Mouse (Mus musculus): Measurements from ENCODE around the gene Klf6.

Gene Klf6

DNA sequence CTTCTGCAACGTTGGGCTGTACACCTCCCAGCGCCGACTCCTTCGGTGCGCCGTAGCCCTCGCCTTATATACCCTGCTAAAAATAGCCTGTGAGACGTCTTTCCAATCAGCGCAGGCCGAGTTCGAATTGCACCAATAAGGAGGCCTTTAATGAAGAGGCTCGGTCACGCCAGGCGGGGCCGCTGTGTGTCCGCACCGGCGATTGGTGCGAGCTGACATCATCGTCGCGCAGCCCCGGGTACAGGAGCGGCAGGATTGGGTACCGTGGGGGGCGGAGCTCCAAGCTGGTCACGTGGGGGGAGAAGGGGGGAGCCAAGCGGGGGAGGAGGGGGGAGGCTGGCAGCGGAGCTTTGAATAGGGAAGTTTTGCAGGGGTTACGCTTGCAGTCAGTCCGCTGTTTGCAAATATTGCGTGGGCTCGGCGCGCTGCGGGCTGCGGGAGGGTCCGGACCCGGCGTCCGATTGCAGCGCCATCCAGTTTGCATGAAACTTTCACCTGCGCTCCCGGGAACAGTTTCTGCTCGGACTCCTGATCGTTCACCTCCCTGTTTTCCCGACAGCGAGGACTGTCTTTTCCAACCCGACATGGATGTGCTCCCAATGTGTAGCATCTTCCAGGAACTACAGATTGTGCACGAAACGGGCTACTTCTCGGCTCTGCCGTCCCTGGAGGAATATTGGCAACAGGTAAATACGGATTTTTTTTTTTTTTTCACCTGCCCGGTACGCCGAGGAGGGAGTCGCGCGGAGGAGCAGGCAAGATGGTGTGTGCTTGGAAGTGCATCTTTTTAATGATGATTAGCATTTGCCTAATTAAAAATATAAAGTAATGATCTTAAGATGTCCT lies at the start of gene Klf6:
Klf6 (plus strand) TSS at position 326 of the 846 bp plus-strand sequence.
- peak; percentile 100 for DNase-seq (ENCODE audit: low spot score in 2 of 2)

DNA sequence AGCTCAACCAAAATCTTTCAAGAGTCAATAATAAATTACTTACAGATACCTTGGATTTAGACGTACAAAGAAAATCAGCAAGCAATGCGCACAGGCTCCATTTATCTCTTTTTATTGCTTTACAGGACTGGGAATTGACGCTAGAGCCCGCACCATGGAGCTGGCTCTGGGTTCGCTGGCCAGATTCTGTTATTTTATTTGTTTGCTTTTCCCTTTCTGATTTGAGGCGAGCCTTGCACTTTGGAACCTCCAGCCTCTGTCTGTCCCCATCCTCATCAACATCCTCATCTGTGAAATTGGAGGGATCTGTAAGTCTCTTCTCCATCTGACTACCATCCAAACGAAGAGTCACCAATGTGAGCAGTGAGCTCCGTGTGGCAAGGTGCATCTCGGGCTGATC lies 47.8 kb upstream of the Klf6 start:
- no peak for DNase-seq (ENCODE audit: low spot score in 2 of 2)

DNA sequence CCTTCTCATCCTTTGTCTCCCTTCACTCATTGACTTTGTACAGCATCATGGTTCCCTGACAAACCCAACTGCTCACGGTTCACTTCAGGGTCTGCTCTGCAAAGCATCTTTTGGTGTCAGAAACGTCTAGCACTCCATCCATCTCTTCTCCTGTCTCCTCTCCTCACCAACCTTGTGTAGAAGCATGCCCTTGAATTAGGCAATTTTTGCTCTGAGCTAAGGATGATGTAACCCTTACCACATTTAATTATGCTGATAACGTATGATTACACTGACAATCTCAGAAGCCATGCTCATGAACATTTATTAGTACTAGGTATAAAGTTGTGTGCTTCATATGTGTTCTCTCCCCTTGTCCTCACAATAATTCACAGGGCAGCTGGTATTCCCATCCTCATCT lies 44.0 kb upstream of the Klf6 start:
- DNase-seq (ENCODE audit: low spot score in 2 of 2) = no peak

DNA sequence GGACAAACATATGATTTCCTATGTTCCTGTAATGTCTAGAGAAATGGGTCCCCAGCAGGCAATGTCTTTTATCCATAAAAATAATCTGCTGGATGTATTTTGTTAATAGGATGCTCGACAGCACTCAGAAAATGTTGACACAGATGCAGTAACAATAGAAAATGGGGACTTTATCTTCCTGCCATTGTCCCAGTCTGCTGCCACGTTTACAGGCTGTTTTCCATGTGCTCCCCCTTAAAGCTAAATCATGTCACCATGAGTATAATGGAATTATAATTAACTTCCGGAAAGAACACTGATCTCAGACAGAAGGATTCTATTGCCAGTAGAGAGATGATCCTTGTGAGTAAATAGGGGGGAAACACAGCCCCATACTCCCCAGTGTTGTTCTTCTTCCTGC lies 42.1 kb upstream of the Klf6 start:
- DNase-seq (ENCODE audit: low spot score in 2 of 2) = no peak

DNA sequence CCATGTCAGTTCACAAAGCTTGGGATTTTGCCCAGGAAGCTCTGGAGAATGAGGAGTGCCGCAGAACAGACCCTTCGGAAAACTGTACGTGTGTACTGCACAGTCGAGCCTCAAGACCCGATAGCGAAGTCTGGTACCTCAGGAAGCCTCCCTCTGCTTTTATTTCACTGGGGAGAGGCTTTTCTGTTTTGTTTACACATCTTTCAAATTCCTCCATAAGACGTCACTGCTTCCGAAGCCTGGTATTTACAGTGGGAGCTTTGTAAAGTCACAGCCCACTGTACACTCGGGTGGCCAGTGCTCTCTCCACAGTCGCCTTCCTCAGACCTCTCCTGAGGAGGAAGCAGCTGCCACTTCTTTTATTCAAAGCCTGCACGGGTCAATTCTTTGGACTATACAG lies 38.7 kb upstream of the Klf6 start:
- DNase-seq (ENCODE audit: low spot score in 2 of 2) = no peak

DNA sequence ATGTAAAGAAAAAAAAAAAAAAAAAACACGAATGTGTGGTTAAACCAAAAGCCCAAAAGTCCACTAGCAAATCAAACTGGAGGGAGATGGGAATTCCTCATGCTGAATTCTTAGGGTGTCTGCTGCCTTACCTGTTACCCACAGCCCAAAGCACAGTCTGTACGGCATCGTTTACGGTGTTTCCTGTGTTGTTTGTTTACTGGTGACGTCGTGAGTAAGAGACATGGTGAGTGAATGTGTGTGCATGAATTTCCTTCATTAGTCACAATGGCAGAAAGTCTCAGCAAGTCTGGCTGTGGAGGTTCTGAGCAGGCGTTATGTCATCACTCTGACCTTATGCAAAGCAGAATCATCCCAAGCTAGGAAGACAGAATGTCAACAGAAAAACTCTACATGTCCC lies 38.1 kb upstream of the Klf6 start:
- DNase-seq (ENCODE audit: low spot score in 2 of 2) = no peak

DNA sequence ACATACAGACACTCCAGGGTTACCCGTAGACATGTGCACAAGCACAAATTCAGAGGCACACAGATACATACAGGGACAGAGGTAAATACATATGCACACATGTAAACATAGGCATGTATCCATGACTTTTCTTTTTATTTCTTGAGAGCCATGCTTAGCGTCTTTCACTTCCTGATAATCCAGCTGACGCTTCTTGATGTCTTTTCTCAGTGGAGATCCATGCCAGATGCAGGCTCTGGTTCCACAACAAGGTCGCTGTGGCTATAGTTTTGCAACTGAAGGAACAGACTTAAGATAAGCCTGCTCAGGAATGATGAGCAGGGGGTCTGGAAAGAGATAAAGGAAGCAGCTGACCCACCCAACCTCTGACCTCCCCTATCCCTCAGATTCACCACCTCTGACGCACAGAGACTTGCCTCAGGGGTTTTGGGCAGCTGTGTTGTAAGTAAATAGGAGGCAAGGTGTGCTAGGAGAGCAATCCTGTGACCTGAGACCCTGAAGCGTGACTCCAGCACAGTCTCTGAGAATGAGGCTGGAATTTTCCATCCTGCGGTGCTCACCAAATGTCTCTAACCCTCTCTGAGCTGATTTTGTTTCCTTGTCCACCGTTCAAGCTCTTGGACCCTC lies 37.0 kb upstream of the Klf6 start:
- no peak for DNase-seq (ENCODE audit: low spot score in 2 of 2)

DNA sequence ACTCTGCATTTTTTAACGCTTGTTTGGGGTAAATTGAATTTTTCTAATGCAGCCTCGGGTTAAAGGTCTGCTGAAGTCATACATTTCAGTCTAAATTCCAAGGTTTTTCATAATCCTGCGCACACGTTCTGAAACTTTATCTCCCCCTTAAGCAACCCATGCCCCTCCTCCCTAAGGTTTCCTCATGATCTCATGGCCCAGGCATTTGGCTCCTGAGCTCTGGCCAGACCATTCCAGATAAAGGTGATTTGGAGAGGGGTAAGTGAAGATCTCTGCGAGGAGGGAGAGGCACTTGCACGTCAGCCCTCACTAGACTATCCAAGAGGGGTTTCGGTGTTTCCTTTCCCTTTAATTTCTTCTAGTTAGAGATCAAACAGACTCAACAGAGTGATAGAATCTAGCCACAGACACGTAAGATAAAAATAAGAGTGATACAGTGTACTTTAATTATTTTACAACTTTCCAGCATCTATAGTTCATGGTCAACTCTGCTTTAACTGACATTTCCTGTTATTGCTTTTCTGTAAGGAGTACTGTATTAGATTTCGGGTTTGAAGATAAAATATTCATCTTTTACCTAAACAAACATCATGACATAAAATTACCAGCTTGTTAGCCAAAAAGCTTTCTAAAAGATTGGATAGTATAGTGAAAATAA lies 35.0 kb upstream of the Klf6 start:
- no peak for DNase-seq (ENCODE audit: low spot score in 2 of 2)

DNA sequence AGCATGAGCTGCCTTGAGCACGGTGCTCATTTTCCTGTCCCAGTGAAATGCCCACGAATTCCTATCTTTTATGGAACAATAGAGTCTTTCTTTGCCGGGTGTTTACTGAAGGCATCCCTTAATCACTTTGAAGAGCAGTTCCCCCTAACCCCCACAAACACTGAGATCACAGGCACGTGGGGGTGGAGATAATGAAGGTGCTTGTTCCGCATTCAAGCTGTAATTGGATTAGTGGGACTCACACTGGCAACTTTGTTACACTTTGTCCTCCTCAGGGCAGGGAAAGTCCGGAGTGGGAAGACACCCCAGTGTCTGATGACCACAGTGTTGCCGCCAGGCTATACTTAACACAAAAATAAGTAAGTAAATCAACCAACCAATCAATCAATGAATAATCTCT lies 29.3 kb upstream of the Klf6 start:
- no peak for DNase-seq (ENCODE audit: low spot score in 2 of 2)

DNA sequence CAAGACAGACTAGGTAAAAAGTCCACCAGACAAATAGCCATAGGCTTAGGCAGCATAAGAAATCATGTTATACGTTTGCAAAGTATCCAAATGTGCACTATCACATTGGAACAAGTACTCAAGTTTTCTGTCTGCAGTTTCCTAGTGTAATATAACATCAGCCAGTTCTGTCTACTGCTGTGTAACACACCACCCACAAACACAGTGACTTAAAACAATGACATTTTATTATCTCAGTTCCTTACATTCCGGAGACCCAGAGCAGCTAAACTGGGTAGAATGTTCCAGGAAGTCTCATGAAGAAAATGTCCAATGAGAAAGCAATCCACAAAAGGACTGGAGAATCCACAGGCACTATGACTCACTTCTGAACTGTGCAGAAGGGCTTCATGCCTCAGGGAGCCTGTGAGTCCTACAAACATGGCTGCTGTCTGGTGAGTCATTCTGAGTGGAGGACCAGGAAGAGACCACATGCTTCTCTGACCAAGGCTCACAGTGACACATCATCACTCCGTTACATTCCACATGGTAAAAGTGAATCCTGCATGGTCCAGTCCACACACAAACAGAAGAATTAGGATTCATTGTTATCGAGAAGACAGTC lies 24.0 kb upstream of the Klf6 start:
- no peak for DNase-seq (ENCODE audit: low spot score in 2 of 2)

DNA sequence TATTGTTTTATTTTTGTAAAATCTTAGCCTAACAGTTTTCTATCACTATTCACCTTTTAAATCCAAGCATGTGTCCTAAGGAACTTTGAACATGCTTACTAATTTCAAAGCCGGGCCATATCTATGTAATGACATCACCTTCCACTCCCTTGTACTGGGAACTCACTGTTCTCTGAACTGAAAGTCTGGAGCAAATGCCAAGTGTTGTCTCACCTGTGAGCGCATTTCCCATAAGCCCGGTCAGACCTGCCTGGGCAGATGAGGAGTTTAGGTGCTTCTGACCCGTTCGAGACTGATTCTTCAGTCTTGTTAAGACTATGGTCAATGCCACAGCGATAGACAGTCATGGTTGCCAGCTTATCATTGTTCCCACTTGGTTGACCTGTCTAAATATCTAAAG lies 19.9 kb upstream of the Klf6 start:
- DNase-seq (ENCODE audit: low spot score in 2 of 2) = no peak

DNA sequence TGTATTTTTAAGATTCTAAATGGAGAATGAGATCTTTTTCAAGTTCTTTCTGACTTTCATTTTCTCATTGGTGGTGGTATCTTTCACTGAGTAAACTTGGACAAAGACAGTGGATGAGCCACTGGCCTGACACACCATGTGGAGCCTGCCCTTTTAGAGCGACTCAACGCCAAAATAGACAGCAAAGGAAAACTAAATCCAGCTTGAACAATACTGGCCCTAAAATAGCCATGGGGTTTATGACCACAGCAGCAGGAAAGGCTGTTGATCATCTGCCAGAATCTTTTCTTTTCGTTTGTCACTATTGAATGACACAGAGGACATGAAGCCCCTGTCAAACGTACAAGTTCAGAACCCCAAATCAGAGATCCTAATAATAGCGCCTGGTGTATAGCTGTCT lies 18.4 kb upstream of the Klf6 start:
- no peak for DNase-seq (ENCODE audit: low spot score in 2 of 2)

DNA sequence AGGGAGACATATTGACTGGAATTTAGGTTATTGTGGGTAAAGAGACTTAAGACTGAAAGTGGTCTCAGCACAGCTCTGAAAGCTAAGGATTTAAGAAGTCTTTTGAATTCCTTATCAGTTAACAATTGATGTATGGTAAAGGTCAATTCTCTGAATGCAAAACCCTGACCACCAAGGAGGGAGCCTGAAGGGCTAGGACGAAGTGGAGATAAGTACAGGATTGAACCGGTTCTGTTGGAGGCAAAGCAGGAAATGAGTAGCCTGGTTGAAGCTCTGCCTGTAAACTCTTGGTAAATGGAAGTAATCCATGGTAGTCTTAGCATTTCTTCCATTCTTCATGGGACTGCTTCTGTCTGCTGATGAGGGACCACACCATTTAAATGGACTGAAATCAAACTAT lies 17.5 kb upstream of the Klf6 start:
- no peak for DNase-seq (ENCODE audit: low spot score in 2 of 2)

DNA sequence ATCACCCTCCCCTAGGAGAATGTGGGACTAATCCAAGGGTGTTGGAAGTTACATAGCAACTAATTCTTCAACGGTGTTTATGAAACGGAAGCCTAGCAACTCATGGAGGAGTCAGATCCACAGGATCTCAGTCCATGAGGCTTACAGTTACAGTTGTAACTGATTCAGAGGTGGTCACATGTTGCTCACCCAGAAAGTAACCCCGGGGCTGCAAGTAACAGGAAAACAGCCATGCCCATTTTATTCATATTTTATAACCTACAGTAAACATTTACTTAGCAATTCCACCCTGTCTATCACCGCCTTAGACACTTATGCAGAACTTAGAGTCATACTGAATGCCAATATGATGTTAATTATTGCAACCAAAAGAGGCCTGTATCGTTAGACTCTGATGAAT lies 16.9 kb upstream of the Klf6 start:
- no peak for DNase-seq (ENCODE audit: low spot score in 2 of 2)

DNA sequence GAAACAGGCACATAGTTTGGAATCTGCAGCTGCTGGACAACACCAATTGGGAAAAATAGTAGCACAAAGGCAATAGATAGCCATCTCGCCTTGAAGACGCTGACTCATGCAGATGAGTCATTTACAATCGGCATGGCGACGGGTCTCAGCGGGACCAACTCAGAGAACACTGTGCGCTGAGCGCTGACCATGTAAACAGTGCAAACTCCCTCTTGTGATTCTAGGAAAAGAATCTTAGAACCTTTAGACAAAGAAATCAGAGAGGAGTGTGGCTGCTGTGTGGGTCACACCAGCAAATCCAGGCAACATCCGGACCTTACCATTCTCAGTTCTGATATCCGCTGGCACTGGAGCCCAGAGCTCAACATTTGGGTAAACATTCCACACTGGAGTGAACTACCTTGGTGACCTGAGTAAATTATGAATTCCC lies 16.1 kb upstream of the Klf6 start:
- DNase-seq (ENCODE audit: low spot score in 2 of 2) = no peak

DNA sequence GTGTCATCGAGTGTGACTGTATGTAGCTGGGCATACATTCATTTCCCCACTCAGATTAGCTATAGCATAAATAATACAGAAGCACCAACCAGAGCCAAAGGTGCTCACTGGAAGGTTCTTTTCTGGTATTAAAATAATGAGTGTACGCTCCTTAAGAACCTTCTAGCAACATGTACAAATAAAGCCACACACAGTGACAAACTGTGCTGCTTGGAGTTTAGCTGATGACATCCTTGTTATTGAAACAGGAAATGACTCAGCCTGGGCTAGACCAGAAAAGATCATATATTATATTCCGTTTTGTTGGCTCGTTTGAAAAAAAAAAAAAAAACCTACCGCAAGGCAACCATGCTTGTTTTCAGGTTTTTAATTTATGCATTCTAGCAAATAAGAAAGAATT lies 15.7 kb upstream of the Klf6 start:
- no peak for DNase-seq (ENCODE audit: low spot score in 2 of 2)

DNA sequence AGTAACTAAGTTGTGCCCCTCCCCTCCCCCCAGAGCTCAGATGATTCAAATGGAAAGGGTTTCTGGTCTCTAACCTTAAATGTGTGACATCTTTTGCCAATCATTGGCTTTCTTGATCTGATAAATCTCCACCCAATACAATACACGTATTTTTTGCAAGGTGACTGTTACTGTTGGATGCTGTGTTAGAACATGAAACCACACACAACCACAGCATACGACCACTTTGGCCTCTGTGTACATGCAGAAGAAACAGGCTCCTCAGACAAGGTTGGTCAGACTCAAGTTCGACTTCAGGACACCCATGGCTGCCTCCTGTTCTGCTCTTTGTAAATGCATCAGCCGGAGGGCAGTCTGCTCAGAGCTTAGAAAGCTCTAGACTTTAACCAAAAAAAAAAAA lies 14.4 kb upstream of the Klf6 start:
- no peak for DNase-seq (ENCODE audit: low spot score in 2 of 2)

DNA sequence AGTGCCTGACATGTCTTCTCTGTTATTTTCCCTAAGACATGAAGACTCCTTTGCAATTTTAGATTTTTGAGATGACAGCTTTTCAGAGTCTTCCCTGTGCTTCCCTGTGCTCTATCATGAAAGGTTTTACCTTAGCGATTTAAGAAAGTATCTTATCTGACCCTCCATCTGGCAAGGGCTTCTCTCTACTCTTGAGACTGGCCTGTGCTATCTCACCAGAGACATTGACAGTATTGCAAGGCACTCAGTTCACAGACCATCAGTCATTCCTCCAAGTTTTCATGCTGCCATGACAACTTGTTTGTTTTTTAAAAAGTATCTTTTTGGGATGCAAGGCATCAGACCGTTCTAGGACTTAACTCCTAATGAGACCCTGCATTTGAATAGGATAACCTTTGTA lies 13.5 kb upstream of the Klf6 start:
- DNase-seq (ENCODE audit: low spot score in 2 of 2) = no peak

DNA sequence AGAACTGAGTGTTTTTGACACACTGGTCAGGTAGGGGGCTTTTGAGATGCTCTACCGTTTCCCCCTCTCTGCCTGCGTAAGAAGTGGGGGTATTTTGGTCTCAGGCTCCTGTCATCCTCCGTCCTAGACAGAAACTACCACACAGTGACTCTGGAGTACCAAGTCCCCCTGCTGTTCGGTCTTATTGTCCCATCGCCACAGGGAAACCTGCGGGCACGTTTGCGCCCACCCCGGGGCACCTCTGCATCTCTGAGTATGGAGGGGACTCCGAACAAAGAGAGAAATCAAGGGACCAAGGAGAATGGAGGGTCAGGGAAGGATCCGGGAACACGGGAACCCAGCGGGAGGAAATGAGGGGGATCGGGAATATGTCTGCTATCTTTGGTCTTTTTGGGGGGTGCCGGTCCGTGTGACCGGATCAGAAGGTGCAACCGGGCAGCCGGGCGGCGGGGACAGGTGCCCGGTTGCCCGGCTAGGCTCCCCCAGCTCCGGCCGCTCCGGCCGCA lies 578 bp upstream of the Klf6 start:
- DNase-seq (ENCODE audit: low spot score in 2 of 2) = peak; percentile 63 to 64

DNA sequence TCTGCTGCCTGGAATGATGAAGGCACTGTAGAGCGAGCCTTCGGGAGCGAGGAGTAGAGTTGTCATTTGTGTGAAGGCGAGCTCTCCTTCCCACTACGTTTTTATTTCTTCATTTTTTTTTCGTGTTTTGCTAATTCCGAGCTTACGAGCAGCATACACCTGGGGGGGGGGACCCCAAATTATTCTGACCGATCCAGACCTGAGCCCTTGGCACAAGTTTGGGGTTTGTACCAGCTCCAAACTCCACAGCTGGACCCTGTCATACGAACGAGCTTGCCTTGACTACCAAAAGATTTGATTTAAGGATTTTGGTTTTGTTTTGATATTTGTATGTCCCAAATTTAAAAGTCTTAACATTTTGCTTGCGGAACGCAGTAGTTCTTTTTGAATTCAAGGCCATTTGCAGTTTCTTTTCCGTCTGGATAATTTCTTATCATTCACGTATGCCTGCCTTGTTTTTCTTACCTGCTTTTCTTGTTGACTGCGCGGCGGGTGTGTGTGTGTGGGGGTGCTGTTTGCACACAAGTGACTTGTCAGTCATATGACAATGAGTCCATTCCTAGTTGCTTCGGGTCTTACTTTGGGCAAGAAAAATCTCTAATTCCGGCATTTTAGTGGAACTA lies 832 bp downstream of the Klf6 start:
- peak; percentile 56 to 63 for DNase-seq (ENCODE audit: low spot score in 2 of 2)

DNA sequence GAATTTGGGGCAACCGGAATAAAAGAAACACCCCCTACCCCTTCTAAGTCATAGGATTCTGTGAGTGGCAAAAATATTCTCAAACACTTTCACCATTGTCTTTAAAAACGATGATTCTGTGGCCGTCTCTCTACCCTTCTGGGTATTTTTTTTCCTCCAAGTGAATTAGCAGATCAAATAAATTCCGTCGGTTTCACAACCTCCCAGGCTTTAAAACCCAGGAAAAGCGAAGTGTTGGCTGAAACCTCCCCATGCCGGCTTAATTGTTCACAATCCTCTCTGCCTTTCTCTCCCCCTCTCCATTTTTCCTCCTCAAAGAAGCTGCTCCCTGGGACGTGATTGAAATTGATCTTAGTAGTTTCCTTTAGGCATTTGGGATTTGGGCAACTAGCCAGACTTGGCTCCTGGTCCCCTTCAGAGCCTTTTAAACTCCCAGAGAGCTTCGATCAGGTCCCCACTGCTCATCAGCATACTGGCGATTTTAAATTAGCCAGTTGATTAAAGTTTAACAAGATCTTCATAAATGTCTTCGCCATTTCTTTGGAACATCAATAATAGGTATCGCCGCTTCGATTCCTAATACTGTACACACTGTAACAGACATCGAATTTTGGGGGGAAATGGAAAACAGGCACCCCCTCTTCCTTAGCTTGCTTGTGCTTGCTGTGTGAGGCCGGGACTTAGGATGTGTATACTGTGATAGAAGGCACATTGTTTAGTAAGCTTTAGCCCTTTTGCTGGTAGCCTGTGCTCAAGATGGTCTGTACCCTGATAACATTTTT lies 1.5 kb downstream of the Klf6 start:
- peak; percentile 61 to 64 for DNase-seq (ENCODE audit: low spot score in 2 of 2)

Measured in right cerebral cortex, postnatal 10 days (tissue).